Mouse (Mus musculus) midbrain, embryonic 14.5 days (tissue): ENCODE measurements around the gene Mcub. TPM values are rescaled to one million over a fixed set of nuclear protein-coding genes. Genes with fewer than 3 reads are reported as not detected.

Source experiments
- ATAC-seq: fragments of 200-750 bp; cut with Nextera tagmentation; 2 replicates; pipeline ENCODE4 v1.8.0; 2017; ENCODE audit warnings: moderate number of reproducible peaks, moderate library complexity; ENCODE audit not compliant: low FRiP score, low TSS enrichment
- DNase-seq: peaks from one replicate; pipeline ENCODE4 v3.0.0-alpha.2; 2015
- H3K27ac ChIP-seq: fragments of 300-500 bp; sonication (generic); replicated peaks from 2 replicates; pipeline ENCODE4 v1.5.1; 2014; ENCODE audit warnings: mild to moderate bottlenecking, low read depth, low read length, moderate library complexity
- H3K27me3 ChIP-seq: fragments of 300-500 bp; sonication (generic); 2 replicates; pipeline ENCODE4 v1.6.1; 2014; ENCODE audit warnings: low read length, control low read depth, mixed read lengths; ENCODE audit not compliant: control insufficient read depth, insufficient read depth
- H3K36me3 ChIP-seq: fragments of 300-500 bp; sonication (generic); 2 replicates; pipeline ENCODE4 v1.6.1; 2014; ENCODE audit warnings: low read length, control low read depth; ENCODE audit not compliant: control insufficient read depth, insufficient read depth
- H3K4me1 ChIP-seq: fragments of 300-500 bp; sonication (generic); 2 replicates; pipeline ENCODE4 v1.6.1; 2014; ENCODE audit warnings: mild to moderate bottlenecking, antibody characterized with exemption, low read length, control low read depth; ENCODE audit not compliant: control insufficient read depth, insufficient read depth
- H3K4me2 ChIP-seq: fragments of 300-500 bp; sonication (generic); 2 replicates; pipeline ENCODE4 v1.6.1; 2014; ENCODE audit warnings: mild to moderate bottlenecking, low read length, moderate library complexity
- H3K4me3 ChIP-seq: fragments of 300-500 bp; sonication (generic); replicated peaks from 2 replicates; pipeline ENCODE4 v1.5.1; 2014; ENCODE audit warnings: low read depth, low read length
- H3K9ac ChIP-seq: fragments of 300-500 bp; sonication (generic); replicated peaks from 2 replicates; pipeline ENCODE4 v1.6.1; 2014; ENCODE audit warnings: mild to moderate bottlenecking, low read length, moderate library complexity
- H3K9me3 ChIP-seq: fragments of 300-500 bp; sonication (generic); 2 replicates; pipeline ENCODE4 v1.6.1; 2016; ENCODE audit warnings: low read length, control low read depth, mixed read lengths; ENCODE audit not compliant: control insufficient read depth
- WGBS: fragments of 180-500 bp; shearing (Covaris S2); extraction: QIAGEN DNeasy Blood & Tissue Kit; methylation state at CpG from one replicate; pipeline ENCODE4 v1.1.7; 2014; 5-methylcytosine and 5-hydroxymethylcytosine counted together
- polyA plus RNA-seq: library from polyadenylated mRNA; unstranded; fragments of >200 nt; fragmentation: Nextera tagmentation; extraction: Ambion mirVana; gene quantifications from 2 replicates; pipeline ENCODE4 v1.2.1, GENCODE M21; 2014

Mcub gene
- polyA plus RNA-seq, 1 experiment from 2014 or later = 5.6 TPM

- Histone ChIP-seq H3K27me3 (no peaks in the 10 kb centered on the region), H3K4me2 (no peak overlapping the region), H3K9me3 (no peaks in the 10 kb centered on the region), H3K36me3 (peaks cover 4% of the 10 kb centered on the region; the same call in 1 of the 2 replicates), H3K4me1 (0 out of 2 replicates have a peak, but pooled peaks cover 11% of the 10 kb centered on the region), H3K9ac (no peak overlapping the region), H3K27ac (no peak overlapping the region), H3K4me3 (no peak overlapping the region)
- no peak for ATAC-seq
- WGBS = 62% methylated on average over 4 of the region's 4 CpGs
- no peak for DNase-seq
These were observed 71.1 kb downstream of the Mcub start for GRCm38 (mm10) chr3:129898886-129899285.

GRCm38 (mm10) chr3:129896591-129896990 lies 73.4 kb downstream of the Mcub start:
- Histone ChIP-seq H3K27ac (no peak overlapping the region), H3K27me3 (no peaks in the 10 kb centered on the region), H3K9me3 (no peaks in the 10 kb centered on the region), H3K36me3 (peaks cover 23% of the 10 kb centered on the region), H3K4me1 (0 out of 2 replicates have a peak, but pooled peaks cover 5% of the 10 kb centered on the region), H3K4me3 (no peak overlapping the region), H3K4me2 (no peak overlapping the region), H3K9ac (no peak overlapping the region)
- 89% methylated on average over 6 of the region's 6 CpGs for WGBS
- ATAC-seq (no peak), DNase-seq (no peak)

DNA sequence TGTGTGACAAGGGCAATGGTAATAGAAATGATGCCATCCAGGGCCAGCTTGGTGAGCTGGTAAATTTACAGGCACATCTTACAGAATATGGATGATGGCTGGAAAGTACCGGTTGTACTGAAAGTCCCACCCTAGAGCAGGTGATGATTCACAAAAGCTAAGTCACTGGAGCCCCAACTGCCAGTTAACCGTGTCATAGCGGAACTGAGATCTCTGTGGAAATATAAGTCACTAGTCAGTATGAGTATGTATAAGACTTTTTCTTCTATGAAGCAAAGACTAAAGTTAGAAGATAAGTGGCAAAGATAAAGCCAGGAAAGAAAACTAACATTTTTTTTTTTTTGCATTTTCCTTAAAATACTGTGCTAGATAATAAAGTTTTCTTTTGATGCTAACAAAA lies 76.9 kb downstream of the Mcub start:
- Histone ChIP-seq H3K27ac (no peak overlapping the region), H3K4me2 (no peak overlapping the region), H3K9me3 (no peaks in the 10 kb centered on the region), H3K9ac (no peak overlapping the region), H3K36me3 (peaks cover 32% of the 10 kb centered on the region), H3K4me1 (no peaks in the 10 kb centered on the region), H3K4me3 (no peak overlapping the region), H3K27me3 (no peaks in the 10 kb centered on the region)
- WGBS = 95% methylated on average over 3 of the region's 3 CpGs
- DNase-seq = no peak
- no peak for ATAC-seq

- no peak for ATAC-seq
These were observed 78.0 kb downstream of the Mcub start for GRCm38 (mm10) chr3:129892003-129892402.

DNA sequence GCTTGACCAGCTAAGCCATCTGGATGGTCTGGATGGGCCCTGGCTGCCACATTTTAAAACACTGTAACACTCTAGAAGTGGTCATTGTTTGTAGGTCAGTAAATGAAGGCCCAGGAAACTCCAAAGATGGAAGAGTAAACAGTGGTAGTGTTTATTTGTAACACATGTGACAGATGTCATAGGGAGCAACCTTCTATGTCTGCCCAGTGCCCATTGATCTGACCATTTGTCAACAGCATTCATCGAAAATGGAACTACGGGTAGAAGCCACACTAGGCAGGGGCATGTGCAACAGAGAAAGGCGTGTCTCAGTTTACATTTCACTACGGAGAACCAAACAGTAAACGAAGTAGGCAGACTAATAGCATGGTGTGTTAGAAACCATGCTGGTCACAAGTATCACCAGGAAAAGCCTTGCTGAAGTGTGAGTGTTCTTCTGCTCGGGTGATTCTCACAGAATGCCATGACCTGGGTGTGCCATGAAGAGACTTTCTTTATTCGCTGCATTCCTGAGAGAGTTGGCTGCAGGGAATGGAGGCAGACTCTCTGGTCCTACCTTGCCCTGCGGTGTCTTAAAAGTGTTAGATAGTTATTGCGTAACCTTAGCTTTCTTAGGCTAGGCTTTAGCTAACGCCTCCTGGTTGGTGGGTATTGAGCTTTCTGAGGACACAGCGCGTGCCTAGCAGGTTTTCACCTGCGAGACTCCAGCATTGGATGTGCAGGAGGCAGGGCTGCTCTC lies 82.1 kb downstream of the Mcub start:
- Histone ChIP-seq H3K36me3 (peaks cover 21% of the 10 kb centered on the region), H3K9me3 (no peaks in the 10 kb centered on the region), H3K4me3 (no peak overlapping the region), H3K27me3 (no peaks in the 10 kb centered on the region), H3K27ac (no peak overlapping the region), H3K4me2 (no peak overlapping the region), H3K9ac (no peak overlapping the region), H3K4me1 (no peaks in the 10 kb centered on the region)
- ATAC-seq = no peak
- WGBS = 90% methylated on average over 13 of the region's 13 CpGs
- no peak for DNase-seq

More at GRCm38 (mm10) chr3:129892003-129892402, 78.0 kb downstream of the Mcub start:
- Histone ChIP-seq H3K4me2 (no peak overlapping the region), H3K4me1 (no peaks in the 10 kb centered on the region), H3K9me3 (no peaks in the 10 kb centered on the region), H3K36me3 (peaks cover 32% of the 10 kb centered on the region), H3K27ac (no peak overlapping the region), H3K4me3 (no peak overlapping the region), H3K27me3 (no peaks in the 10 kb centered on the region), H3K9ac (no peak overlapping the region)
- DNase-seq = no peak
- 88% methylated on average over 5 of the region's 5 CpGs for WGBS

GRCm38 (mm10) chr3:129886430-129886829 lies 83.6 kb downstream of the Mcub start:
- Histone ChIP-seq H3K4me2 (no peak overlapping the region), H3K4me3 (no peak overlapping the region), H3K27me3 (no peaks in the 10 kb centered on the region), H3K9ac (no peak overlapping the region), H3K36me3 (0 out of 2 replicates have a peak, but pooled peaks cover 9% of the 10 kb centered on the region), H3K27ac (no peak overlapping the region), H3K9me3 (no peaks in the 10 kb centered on the region), H3K4me1 (no peaks in the 10 kb centered on the region)
- 80% methylated on average over 5 of the region's 5 CpGs for whole genome bisulfite sequencing
- no peak for DNase-seq
- ATAC-seq = no peak

DNA sequence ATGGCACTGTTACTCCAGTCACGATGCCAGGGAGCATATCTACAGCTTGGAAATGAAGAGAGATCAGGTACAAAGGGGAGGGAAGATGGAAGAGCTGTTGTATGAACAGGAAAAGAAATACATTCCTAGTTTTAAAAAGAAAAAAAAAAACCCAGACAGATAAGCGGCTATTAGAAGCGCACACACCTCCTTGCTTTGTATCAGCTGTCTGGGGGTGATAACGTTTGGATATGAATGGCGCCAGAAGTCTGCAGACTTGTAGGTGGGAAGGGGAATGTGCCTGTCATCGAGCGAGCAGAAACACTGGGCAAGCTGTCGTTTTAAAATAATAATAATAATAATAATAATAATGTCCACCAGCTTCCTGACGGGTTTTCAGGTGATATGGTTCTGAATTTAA lies 84.4 kb downstream of the Mcub start:
- no peak for ATAC-seq
- Histone ChIP-seq H3K27ac (no peak overlapping the region), H3K4me2 (no peak overlapping the region), H3K9me3 (no peaks in the 10 kb centered on the region), H3K27me3 (no peaks in the 10 kb centered on the region), H3K4me3 (no peak overlapping the region), H3K4me1 (no peaks in the 10 kb centered on the region), H3K36me3 (0 out of 2 replicates have a peak, but pooled peaks cover 5% of the 10 kb centered on the region), H3K9ac (no peak overlapping the region)
- no peak for DNase-seq
- 89% methylated on average over 9 of the region's 9 CpGs for WGBS

- no peaks in the 10 kb centered on the region for H3K9me3 ChIP-seq
- ATAC-seq = no peak
- no peak overlapping the region for H3K9ac ChIP-seq
- 0 out of 2 replicates have a peak, but pooled peaks cover 7% of the 10 kb centered on the region for H3K4me1 ChIP-seq
- H3K27ac ChIP-seq = no peak overlapping the region
- H3K27me3 ChIP-seq = no peaks in the 10 kb centered on the region
- WGBS = 93% methylated on average over 8 of the region's 8 CpGs
- H3K36me3 ChIP-seq = no peaks in the 10 kb centered on the region
- no peak for DNase-seq
- no peak overlapping the region for H3K4me2 ChIP-seq
- no peak overlapping the region for H3K4me3 ChIP-seq
These were observed 88.9 kb downstream of the Mcub start for GRCm38 (mm10) chr3:129880925-129881593.
